Mouse (Mus musculus) stomach, embryonic 14.5 days (tissue): ENCODE data around the gene Gkn3. TPM values are rescaled to one million over a fixed set of nuclear protein-coding genes. Genes with fewer than 3 reads are reported as not detected.
A peak's percentile ranks its signal among the peaks of the same experiment; 100 is the strongest.

Experiments used
- ATAC-seq: fragments of 200-750 bp; cut with Nextera tagmentation; 2 replicates; pipeline ENCODE4 v1.8.0; 2017; ENCODE audit warnings: low read depth, moderate TSS enrichment; ENCODE audit not compliant: insufficient number of reproducible peaks, insufficient read depth, low FRiP score
- H3K27ac ChIP-seq: fragments of 300-500 bp; sonication (generic); 2 replicates; pipeline ENCODE4 v1.5.1; 2014; ENCODE audit warnings: mild to moderate bottlenecking, low read length, moderate library complexity, mixed read lengths
- H3K27me3 ChIP-seq: fragments of 300-500 bp; sonication (generic); 2 replicates; pipeline ENCODE4 v1.6.1; 2014; ENCODE audit warnings: low read length, control low read depth, mixed read lengths; ENCODE audit not compliant: control insufficient read depth, insufficient read depth
- H3K36me3 ChIP-seq: fragments of 300-500 bp; sonication (generic); 2 replicates; pipeline ENCODE4 v1.6.1; 2014; ENCODE audit warnings: mild to moderate bottlenecking, control low read depth, low read length, moderate library complexity, mixed read lengths; ENCODE audit not compliant: control insufficient read depth, insufficient read depth
- H3K4me1 ChIP-seq: fragments of 300-500 bp; sonication (generic); 2 replicates; pipeline ENCODE4 v1.6.1; 2014; ENCODE audit warnings: low read length, control low read depth, mixed read lengths; ENCODE audit not compliant: control insufficient read depth, insufficient read depth
- H3K4me2 ChIP-seq: fragments of 300-500 bp; sonication (generic); replicated peaks from 2 replicates; pipeline ENCODE4 v1.6.1; 2014; ENCODE audit warnings: low read depth, low read length, control low read depth
- H3K4me3 ChIP-seq: fragments of 300-500 bp; sonication (generic); 2 replicates; pipeline ENCODE4 v1.5.1; 2014; ENCODE audit warnings: low read depth, low read length, control low read depth
- H3K9ac ChIP-seq: fragments of 300-500 bp; sonication (generic); replicated peaks from 2 replicates; pipeline ENCODE4 v1.6.1; 2014; ENCODE audit warnings: low read depth, mild to moderate bottlenecking, control low read depth, low read length, moderate library complexity, mixed read lengths
- H3K9me3 ChIP-seq: fragments of 300-500 bp; sonication (generic); 2 replicates; pipeline ENCODE4 v1.6.1; 2016; ENCODE audit warnings: low read depth, low read length, control low read depth; ENCODE audit not compliant: control insufficient read depth
- WGBS: fragments of 180-500 bp; shearing (Covaris S2); extraction: QIAGEN DNeasy Blood & Tissue Kit; methylation state at CpG from one replicate; pipeline ENCODE4 v1.1.7; 2014; 5-methylcytosine and 5-hydroxymethylcytosine counted together
- polyA plus RNA-seq: library from polyadenylated mRNA; unstranded; fragments of >200 nt; fragmentation: Nextera tagmentation; extraction: Ambion mirVana; gene quantifications from 2 replicates; pipeline ENCODE4 v1.2.1, GENCODE M21; 2014

Gene Gkn3
- polyA plus RNA-seq, 1 experiment from 2014 or later = 3.0 TPM

DNA sequence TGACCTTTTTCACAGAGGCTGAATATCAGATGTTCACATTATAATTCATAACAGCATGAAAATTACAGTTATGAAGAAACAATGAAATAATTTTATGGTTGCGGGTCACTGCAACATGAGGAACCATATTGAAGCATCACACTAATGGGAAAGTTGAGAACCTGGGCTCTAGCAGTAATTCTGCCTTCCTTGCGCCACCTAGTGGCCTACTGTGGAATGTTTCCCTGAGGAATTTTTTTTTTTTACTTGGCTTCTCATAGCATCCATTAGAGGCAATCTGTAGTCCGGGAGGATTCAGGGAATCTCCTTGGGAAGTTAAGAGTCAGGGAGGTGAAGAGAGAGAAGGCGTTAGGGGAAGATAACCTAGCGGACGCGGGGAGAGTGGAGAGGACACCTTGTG is 2.5 kb downstream of the Gkn3 start:
- Histone ChIP-seq H3K4me1 (no peaks in the 10 kb centered on the region; the same call in 1 of the 2 replicates), H3K9me3 (no peaks in the 10 kb centered on the region), H3K4me3 (no peak overlapping the region), H3K36me3 (no peaks in the 10 kb centered on the region), H3K27ac (no peak overlapping the region), H3K27me3 (0 out of 2 replicates have a peak, but pooled peaks cover 5% of the 10 kb centered on the region), H3K9ac (no peak overlapping the region), H3K4me2 (no peak overlapping the region)
- WGBS = 10% methylated on average over 7 of the region's 7 CpGs
- ATAC-seq = no peak

- H3K4me1 ChIP-seq = no peaks in the 10 kb centered on the region; the same call in 1 of the 2 replicates
- peak overlapping the region; percentile 51 for H3K4me2 ChIP-seq
- no peaks in the 10 kb centered on the region for H3K9me3 ChIP-seq
- no peak overlapping the region for H3K9ac ChIP-seq
- H3K27ac ChIP-seq = no peak overlapping the region
- WGBS = 41% methylated on average over 6 of the region's 6 CpGs
- H3K4me3 ChIP-seq = no peak overlapping the region; the same call in 1 of the 2 replicates
- ATAC-seq = no peak
- H3K36me3 ChIP-seq = no peaks in the 10 kb centered on the region
- H3K27me3 ChIP-seq = 0 out of 2 replicates have a peak, but pooled peaks cover 5% of the 10 kb centered on the region
These were observed 4.0 kb downstream of the Gkn3 start for GRCm38 (mm10) chr6:87384761-87385160.

- WGBS = 13% methylated on average over 24 of the region's 24 CpGs
- no peak for ATAC-seq
- Histone ChIP-seq H3K9ac (no peak overlapping the region), H3K27ac (no peak overlapping the region), H3K4me3 (peak overlapping the region; percentile 17), H3K4me2 (peak overlapping the region; percentile 51), H3K4me1 (no peaks in the 10 kb centered on the region; the same call in 1 of the 2 replicates), H3K36me3 (no peaks in the 10 kb centered on the region), H3K27me3 (0 out of 2 replicates have a peak, but pooled peaks cover 5% of the 10 kb centered on the region), H3K9me3 (no peaks in the 10 kb centered on the region)
These were observed 4.6 kb downstream of the Gkn3 start for GRCm38 (mm10) chr6:87383926-87384691.

GRCm38 (mm10) chr6:87373057-87373456 is 15.7 kb downstream of the Gkn3 start, which contains the start of gene Gkn2:
Gkn2 (plus strand) TSS chr6:87373357.
- no peak within 1 kb of the TSS for H3K4me3 ChIP-seq
- H3K27ac ChIP-seq = no peak within 1 kb of the TSS
- no peaks in the 10 kb centered on the region for H3K9me3 ChIP-seq
- H3K9ac ChIP-seq = no peak within 1 kb of the TSS
- no peak for ATAC-seq
- no peaks in the 10 kb centered on the region for H3K36me3 ChIP-seq
- no peaks in the 10 kb centered on the region for H3K27me3 ChIP-seq
- H3K4me2 ChIP-seq = no peak within 1 kb of the TSS
- no peaks in the 10 kb centered on the region for H3K4me1 ChIP-seq
- 74% methylated on average over 9 of the region's 9 CpGs for WGBS

GRCm38 (mm10) chr6:87369223-87369622 is 19.5 kb downstream of the Gkn3 start:
- H3K4me3 ChIP-seq = no peak overlapping the region
- H3K9me3 ChIP-seq = no peaks in the 10 kb centered on the region
- H3K4me2 ChIP-seq = no peak overlapping the region
- WGBS = 77% methylated on average over 5 of the region's 5 CpGs
- no peak for ATAC-seq
- no peaks in the 10 kb centered on the region for H3K36me3 ChIP-seq
- H3K4me1 ChIP-seq = no peaks in the 10 kb centered on the region
- H3K27ac ChIP-seq = no peak overlapping the region
- no peaks in the 10 kb centered on the region for H3K27me3 ChIP-seq
- no peak overlapping the region for H3K9ac ChIP-seq

GRCm38 (mm10) chr6:87354441-87354840 is 34.3 kb downstream of the Gkn3 start:
- WGBS = 68% methylated on average over 5 of the region's 5 CpGs
- no peak overlapping the region for H3K27ac ChIP-seq
- no peak overlapping the region for H3K9ac ChIP-seq
- 0 out of 2 replicates have a peak, but pooled peaks cover 3% of the 10 kb centered on the region for H3K4me1 ChIP-seq
- no peak overlapping the region for H3K4me3 ChIP-seq
- no peak overlapping the region for H3K4me2 ChIP-seq
- ATAC-seq = no peak
- no peaks in the 10 kb centered on the region for H3K9me3 ChIP-seq
- H3K36me3 ChIP-seq = no peaks in the 10 kb centered on the region
- H3K27me3 ChIP-seq = no peaks in the 10 kb centered on the region

GRCm38 (mm10) chr6:87350829-87351228 is 37.9 kb downstream of the Gkn3 start, which contains the start of gene Gkn1:
Gkn1 (minus strand) TSS chr6:87350942.
- H3K4me2 ChIP-seq = no peak within 1 kb of the TSS
- no peak within 1 kb of the TSS for H3K4me3 ChIP-seq
- ATAC-seq = no peak
- H3K27me3 ChIP-seq = no peaks in the 10 kb centered on the region
- no peak within 1 kb of the TSS for H3K27ac ChIP-seq
- H3K9me3 ChIP-seq = no peaks in the 10 kb centered on the region
- H3K36me3 ChIP-seq = no peaks in the 10 kb centered on the region
- H3K4me1 ChIP-seq = 0 out of 2 replicates have a peak, but pooled peaks cover 3% of the 10 kb centered on the region
- 78% methylated on average over 8 of the region's 8 CpGs for WGBS
- no peak within 1 kb of the TSS for H3K9ac ChIP-seq

DNA sequence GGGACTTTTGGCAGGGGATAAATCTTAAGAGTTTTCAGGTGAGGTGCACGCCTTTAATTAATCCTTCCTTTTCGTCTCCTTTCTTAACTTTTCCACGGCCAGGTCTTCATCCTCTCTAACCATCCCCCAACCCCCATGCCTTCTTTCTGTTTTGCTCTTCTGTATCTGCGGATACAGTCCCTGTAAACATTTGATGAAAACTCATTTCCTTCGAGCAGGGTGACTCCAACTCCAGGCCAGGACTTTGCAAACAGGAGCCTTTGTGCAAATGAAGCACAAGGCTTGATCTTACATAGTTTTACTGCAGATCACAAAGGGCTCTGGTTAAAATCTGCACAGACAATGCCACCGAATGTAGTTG is 52.8 kb downstream of the Gkn3 start:
- H3K27ac ChIP-seq = no peak overlapping the region
- H3K36me3 ChIP-seq = no peaks in the 10 kb centered on the region
- WGBS = 24% methylated on average over 6 of the region's 6 CpGs
- H3K9ac ChIP-seq = no peak overlapping the region
- no peak overlapping the region for H3K4me2 ChIP-seq
- H3K9me3 ChIP-seq = no peaks in the 10 kb centered on the region
- no peak for ATAC-seq
- H3K4me3 ChIP-seq = peak overlapping the region; percentile 67; the same call in 1 of the 2 replicates
- no peaks in the 10 kb centered on the region for H3K27me3 ChIP-seq
- H3K4me1 ChIP-seq = peaks cover 21% of the 10 kb centered on the region
